Mouse (Mus musculus): ENCODE data around the gene Tacc2.

Gene Tacc2

GRCm38 (mm10) chr7:130692943-130693799 is 115.9 kb downstream of the Tacc2 start:
- peak; percentile 46 for DNase-seq

GRCm38 (mm10) chr7:130693800-130694193 is 116.6 kb downstream of the Tacc2 start:
- peak; percentile 67 for DNase-seq

- DNase-seq = no peak
Observed at GRCm38 (mm10) chr7:130695669-130696338, 118.6 kb downstream of the Tacc2 start.

- no peak for DNase-seq
Observed at GRCm38 (mm10) chr7:130696347-130697234, 119.4 kb downstream of the Tacc2 start.

- no peak for DNase-seq
Observed at GRCm38 (mm10) chr7:130698480-130698879, 121.2 kb downstream of the Tacc2 start.

GRCm38 (mm10) chr7:130701336-130701735 is 124.1 kb downstream of the Tacc2 start:
- no peak for DNase-seq

- no peak for DNase-seq
Observed at GRCm38 (mm10) chr7:130705230-130705629, 128.0 kb downstream of the Tacc2 start.

GRCm38 (mm10) chr7:130708940-130709339 is 131.7 kb downstream of the Tacc2 start:
- DNase-seq = no peak

GRCm38 (mm10) chr7:130709372-130710274 is 132.4 kb downstream of the Tacc2 start:
- no peak for DNase-seq

- no peak for DNase-seq
Observed at GRCm38 (mm10) chr7:130711851-130712250, 134.6 kb downstream of the Tacc2 start.

- peak; percentile 13 for DNase-seq
Observed at GRCm38 (mm10) chr7:130713319-130713718, 136.1 kb downstream of the Tacc2 start.

GRCm38 (mm10) chr7:130715467-130715866 is 138.2 kb downstream of the Tacc2 start:
- DNase-seq = no peak

GRCm38 (mm10) chr7:130716341-130716740 is 139.1 kb downstream of the Tacc2 start:
- DNase-seq = no peak

GRCm38 (mm10) chr7:130716989-130717388 is 139.8 kb downstream of the Tacc2 start:
- DNase-seq = no peak

- DNase-seq = peak; percentile 60
Observed at GRCm38 (mm10) chr7:130719931-130720598, 142.8 kb downstream of the Tacc2 start.

GRCm38 (mm10) chr7:130720646-130721335 is 143.6 kb downstream of the Tacc2 start:
- DNase-seq = peak; percentile 8

GRCm38 (mm10) chr7:130726185-130726584 is 148.9 kb downstream of the Tacc2 start:
- no peak for DNase-seq

- DNase-seq = no peak
Observed at GRCm38 (mm10) chr7:130726724-130727422, 149.6 kb downstream of the Tacc2 start.

- no peak for DNase-seq
Observed at GRCm38 (mm10) chr7:130727560-130727959, 150.3 kb downstream of the Tacc2 start.

- DNase-seq = no peak
Observed at GRCm38 (mm10) chr7:130731792-130732191, 154.6 kb downstream of the Tacc2 start.

Data from retina, postnatal 1 day (tissue).